Mouse (Mus musculus): ENCODE results near the gene Ncmap. TPM values are rescaled to one million over a fixed set of nuclear protein-coding genes. Genes with fewer than 3 reads are reported as not detected.

The Ncmap gene
- polyA plus RNA-seq, 1 experiment, result 2.3 TPM

DNA sequence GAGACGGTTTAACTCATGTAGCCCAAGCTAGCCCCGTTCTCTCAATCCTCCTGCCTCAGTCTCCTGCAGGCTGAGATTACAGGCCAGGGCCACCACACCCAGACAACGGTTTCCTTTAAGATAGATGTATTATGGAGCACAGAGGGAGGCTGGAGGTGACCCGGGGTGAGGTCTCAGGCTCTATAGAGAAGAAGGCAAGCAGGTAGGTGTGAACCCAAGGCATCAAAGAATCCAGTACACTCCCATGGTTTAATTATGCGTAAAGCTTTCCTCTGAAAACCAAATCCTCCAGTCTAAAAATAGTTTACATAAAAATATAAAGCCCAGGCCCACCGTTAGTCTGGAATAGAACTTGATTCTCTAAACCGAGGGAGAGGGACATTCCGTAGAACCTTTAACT is 15.5 kb upstream of the Ncmap start:
- Histone ChIP-seq H3K9me3 (replicated peaks; ENCODE audit: control insufficient read depth, insufficient read depth, low read length, poor library complexity, severe bottlenecking) (no peaks in the 10 kb centered on the region), H3K27ac (ENCODE audit: insufficient read depth, low read length) (no peak overlapping the region), H3K4me1 (ENCODE audit: control insufficient read depth, insufficient read depth, low read length) (no peaks in the 10 kb centered on the region), H3K4me3 (ENCODE audit: low read depth, low read length) (no peak overlapping the region), H3K9ac (ENCODE audit: low read depth, poor library complexity, severe bottlenecking) (no peak overlapping the region), H3K27me3 (ENCODE audit: control insufficient read depth, insufficient read depth, low read length, poor library complexity, severe bottlenecking) (no peaks in the 10 kb centered on the region), H3K36me3 (ENCODE audit: control insufficient read depth, insufficient read depth, low read length, poor library complexity, severe bottlenecking) (no peaks in the 10 kb centered on the region; the same call in 1 of the 2 replicates)
- TF ChIP-seq POLR2A (IDR thresholded peaks at IDR 0.05; ENCODE audit: insufficient read depth, low read length) (no peak), EP300 (IDR thresholded peaks at IDR 0.05; ENCODE audit: insufficient read depth, low read depth, low read length) (no peak), CTCF (IDR thresholded peaks at IDR 0.05; ENCODE audit: low read depth, low read length) (no peak)

DNA sequence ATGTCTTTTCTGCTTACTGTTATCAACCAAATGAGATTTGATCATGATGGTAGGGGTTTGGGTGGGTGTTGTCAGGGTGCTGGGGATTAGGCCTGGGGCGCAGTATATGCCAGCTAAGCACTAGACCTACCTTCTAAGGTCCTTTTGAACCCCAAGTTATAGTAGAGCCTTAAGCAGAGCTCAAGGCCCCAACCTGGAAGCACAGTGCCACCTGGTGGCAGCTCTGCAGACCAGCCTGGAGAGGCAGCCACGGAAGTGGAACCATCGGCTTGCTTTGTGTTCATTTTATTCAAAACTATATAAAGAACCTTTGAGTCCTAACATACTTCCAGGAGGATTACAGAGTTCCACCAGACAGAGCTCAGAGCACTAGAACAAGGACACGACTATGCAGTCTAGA is 13.6 kb upstream of the Ncmap start:
- Histone ChIP-seq H3K9me3 (replicated peaks; ENCODE audit: control insufficient read depth, insufficient read depth, low read length, poor library complexity, severe bottlenecking) (no peaks in the 10 kb centered on the region), H3K4me1 (ENCODE audit: control insufficient read depth, insufficient read depth, low read length) (no peaks in the 10 kb centered on the region), H3K27me3 (ENCODE audit: control insufficient read depth, insufficient read depth, low read length, poor library complexity, severe bottlenecking) (no peaks in the 10 kb centered on the region), H3K36me3 (ENCODE audit: control insufficient read depth, insufficient read depth, low read length, poor library complexity, severe bottlenecking) (no peaks in the 10 kb centered on the region), H3K4me3 (ENCODE audit: low read depth, low read length) (no peak overlapping the region), H3K27ac (ENCODE audit: insufficient read depth, low read length) (no peak overlapping the region), H3K9ac (ENCODE audit: low read depth, poor library complexity, severe bottlenecking) (no peak overlapping the region)
- TF ChIP-seq EP300 (IDR thresholded peaks at IDR 0.05; ENCODE audit: insufficient read depth, low read depth, low read length) (no peak), CTCF (IDR thresholded peaks at IDR 0.05; ENCODE audit: low read depth, low read length) (peak; percentile 92)

DNA sequence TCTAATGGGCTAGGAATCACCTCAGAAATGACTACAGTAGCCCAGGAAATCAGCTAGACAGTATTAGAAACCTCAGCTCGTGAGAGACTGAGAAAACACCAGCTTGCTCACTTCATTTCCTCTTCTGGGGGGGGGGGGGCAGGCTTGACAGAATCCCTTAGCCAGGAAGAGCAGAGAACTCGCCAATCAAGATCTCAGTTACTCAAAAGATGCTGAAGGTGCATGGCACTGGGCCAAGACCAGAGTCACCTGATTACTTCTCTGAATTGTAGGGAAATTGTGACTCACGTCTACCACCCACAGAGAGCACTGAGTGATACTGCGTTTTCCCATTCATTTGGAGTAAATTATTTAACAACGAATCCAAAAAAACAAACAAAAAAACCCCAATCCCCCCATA is 8.2 kb upstream of the Ncmap start:
- Histone ChIP-seq H3K4me3 (ENCODE audit: low read depth, low read length) (no peak overlapping the region), H3K27me3 (ENCODE audit: control insufficient read depth, insufficient read depth, low read length, poor library complexity, severe bottlenecking) (no peaks in the 10 kb centered on the region), H3K9ac (ENCODE audit: low read depth, poor library complexity, severe bottlenecking) (no peak overlapping the region), H3K27ac (ENCODE audit: insufficient read depth, low read length) (no peak overlapping the region), H3K36me3 (ENCODE audit: control insufficient read depth, insufficient read depth, low read length, poor library complexity, severe bottlenecking) (no peaks in the 10 kb centered on the region), H3K9me3 (replicated peaks; ENCODE audit: control insufficient read depth, insufficient read depth, low read length, poor library complexity, severe bottlenecking) (no peaks in the 10 kb centered on the region), H3K4me1 (ENCODE audit: control insufficient read depth, insufficient read depth, low read length) (peaks cover 2% of the 10 kb centered on the region)
- no peak for TF ChIP-seq POLR2A (IDR thresholded peaks at IDR 0.05; ENCODE audit: insufficient read depth, low read length)
- no peak for TF ChIP-seq CTCF (IDR thresholded peaks at IDR 0.05; ENCODE audit: low read depth, low read length)
- no peak for TF ChIP-seq EP300 (IDR thresholded peaks at IDR 0.05; ENCODE audit: insufficient read depth, low read depth, low read length)

- Histone ChIP-seq H3K9ac (ENCODE audit: low read depth, poor library complexity, severe bottlenecking) (no peak overlapping the region), H3K27me3 (ENCODE audit: control insufficient read depth, insufficient read depth, low read length, poor library complexity, severe bottlenecking) (no peaks in the 10 kb centered on the region), H3K4me3 (ENCODE audit: low read depth, low read length) (no peak overlapping the region), H3K27ac (ENCODE audit: insufficient read depth, low read length) (no peak overlapping the region), H3K9me3 (replicated peaks; ENCODE audit: control insufficient read depth, insufficient read depth, low read length, poor library complexity, severe bottlenecking) (no peaks in the 10 kb centered on the region), H3K4me1 (ENCODE audit: control insufficient read depth, insufficient read depth, low read length) (peaks cover 2% of the 10 kb centered on the region), H3K36me3 (ENCODE audit: control insufficient read depth, insufficient read depth, low read length, poor library complexity, severe bottlenecking) (no peaks in the 10 kb centered on the region)
- TF ChIP-seq POLR2A (IDR thresholded peaks at IDR 0.05; ENCODE audit: insufficient read depth, low read length) (no peak), EP300 (IDR thresholded peaks at IDR 0.05; ENCODE audit: insufficient read depth, low read depth, low read length) (no peak), CTCF (IDR thresholded peaks at IDR 0.05; ENCODE audit: low read depth, low read length) (no peak)
These were observed 6.9 kb upstream of the Ncmap start for GRCm38 (mm10) chr4:135404916-135405315.

DNA sequence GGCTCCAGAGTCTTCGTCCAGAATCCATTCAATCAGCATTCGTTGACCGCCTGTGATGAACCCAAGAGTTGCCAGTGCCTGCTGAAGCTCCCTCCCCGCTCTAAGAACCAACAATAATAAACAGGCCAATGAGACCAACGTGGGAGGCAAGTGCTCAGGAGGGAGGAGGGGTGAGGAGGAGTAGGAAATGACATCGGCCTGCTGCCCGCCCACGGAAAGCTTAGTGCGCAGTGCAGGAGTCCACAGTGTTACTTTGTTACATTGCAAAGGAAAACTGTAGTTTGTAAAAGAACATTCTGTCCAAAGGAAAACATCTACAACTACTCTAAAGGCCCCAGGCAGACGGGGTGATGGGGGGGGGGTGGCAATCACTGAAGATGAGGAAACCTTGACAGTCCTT is 6.0 kb upstream of the Ncmap start:
- no peak overlapping the region for H3K27ac ChIP-seq (ENCODE audit: insufficient read depth, low read length)
- peaks cover 2% of the 10 kb centered on the region for H3K4me1 ChIP-seq (ENCODE audit: control insufficient read depth, insufficient read depth, low read length)
- H3K4me3 ChIP-seq (ENCODE audit: low read depth, low read length), result no peak overlapping the region
- no peak overlapping the region for H3K9ac ChIP-seq (ENCODE audit: low read depth, poor library complexity, severe bottlenecking)
- H3K36me3 ChIP-seq (ENCODE audit: control insufficient read depth, insufficient read depth, low read length, poor library complexity, severe bottlenecking), result no peaks in the 10 kb centered on the region
- TF ChIP-seq POLR2A (IDR thresholded peaks at IDR 0.05; ENCODE audit: insufficient read depth, low read length), result no peak
- TF ChIP-seq CTCF (IDR thresholded peaks at IDR 0.05; ENCODE audit: low read depth, low read length), result no peak
- TF ChIP-seq EP300 (IDR thresholded peaks at IDR 0.05; ENCODE audit: insufficient read depth, low read depth, low read length), result no peak
- no peaks in the 10 kb centered on the region for H3K27me3 ChIP-seq (ENCODE audit: control insufficient read depth, insufficient read depth, low read length, poor library complexity, severe bottlenecking)
- H3K9me3 ChIP-seq (replicated peaks; ENCODE audit: control insufficient read depth, insufficient read depth, low read length, poor library complexity, severe bottlenecking), result no peaks in the 10 kb centered on the region

- Histone ChIP-seq H3K9ac (ENCODE audit: low read depth, poor library complexity, severe bottlenecking) (no peak overlapping the region), H3K36me3 (ENCODE audit: control insufficient read depth, insufficient read depth, low read length, poor library complexity, severe bottlenecking) (no peaks in the 10 kb centered on the region)
- TF ChIP-seq EP300 (IDR thresholded peaks at IDR 0.05; ENCODE audit: insufficient read depth, low read depth, low read length) (no peak), CTCF (IDR thresholded peaks at IDR 0.05; ENCODE audit: low read depth, low read length) (no peak), POLR2A (IDR thresholded peaks at IDR 0.05; ENCODE audit: insufficient read depth, low read length) (no peak)
These were observed 3.9 kb upstream of the Ncmap start for GRCm38 (mm10) chr4:135401881-135402280.

More at GRCm38 (mm10) chr4:135401881-135402280, 3.9 kb upstream of the Ncmap start:
- no peak overlapping the region for H3K27ac ChIP-seq (ENCODE audit: insufficient read depth, low read length)
- no peaks in the 10 kb centered on the region for H3K9me3 ChIP-seq (replicated peaks; ENCODE audit: control insufficient read depth, insufficient read depth, low read length, poor library complexity, severe bottlenecking)
- H3K27me3 ChIP-seq (ENCODE audit: control insufficient read depth, insufficient read depth, low read length, poor library complexity, severe bottlenecking), result no peaks in the 10 kb centered on the region
- no peak overlapping the region for H3K4me3 ChIP-seq (ENCODE audit: low read depth, low read length)
- peaks cover 3% of the 10 kb centered on the region for H3K4me1 ChIP-seq (ENCODE audit: control insufficient read depth, insufficient read depth, low read length)
